Mouse (Mus musculus): ENCODE data around the gene P2ry6. TPM values are rescaled to one million over a fixed set of nuclear protein-coding genes. Genes with fewer than 3 reads are reported as not detected.

P2ry6 gene
- total and polyA plus RNA-seq, 2 experiments from 2014 or later = 2.7 to 4.3 TPM

DNA sequence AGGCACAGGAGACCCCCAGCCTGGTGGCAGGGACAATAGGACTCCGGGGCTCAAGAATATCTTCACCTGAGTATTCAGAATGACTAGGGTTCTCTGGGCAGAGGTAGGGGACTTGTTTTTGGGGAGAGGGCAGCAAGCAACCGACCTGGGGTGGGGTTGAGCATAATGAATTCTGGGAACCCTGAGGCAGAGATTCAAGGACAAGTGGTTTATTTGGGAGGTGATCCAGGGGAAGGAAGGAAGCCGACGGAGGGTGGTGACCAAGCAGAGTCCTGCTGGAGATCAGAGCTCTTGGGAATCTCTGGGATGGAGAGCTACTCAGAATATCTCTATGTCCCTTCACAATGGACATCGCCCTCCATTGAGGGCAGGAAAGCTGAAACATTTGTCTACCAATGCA, 3.7 kb upstream of the P2ry6 start:
- H3K36me3 ChIP-seq (ENCODE audit: insufficient read depth, low read length) = no peaks in the 10 kb centered on the region
- H3K9ac ChIP-seq (replicated peaks; ENCODE audit: low read length, poor library complexity, severe bottlenecking) = no peak overlapping the region
- peaks cover 3% of the 10 kb centered on the region; the same call in 1 of the 2 replicates for H3K4me1 ChIP-seq (ENCODE audit: insufficient read depth, low read length)
- H3K27ac ChIP-seq (ENCODE audit: low read depth, low read length) = no peak overlapping the region
- no peak overlapping the region for H3K4me3 ChIP-seq (ENCODE audit: low read depth, low read length)
- no peak overlapping the region for H3K4me2 ChIP-seq (ENCODE audit: low read depth, low read length, poor library complexity, severe bottlenecking)
- no peak for TF ChIP-seq CTCF (IDR thresholded peaks at IDR 0.05)
- ATAC-seq (ENCODE audit: low FRiP score) (no peak), DNase-seq (ENCODE audit: low spot score) (no peak)
- 91% methylated on average over 5 of the region's 5 CpGs for WGBS
- no peaks in the 10 kb centered on the region for H3K9me3 ChIP-seq (ENCODE audit: low read length)
- H3K27me3 ChIP-seq (ENCODE audit: insufficient read depth, low read length) = peaks cover 17% of the 10 kb centered on the region; the same call in 1 of the 2 replicates

DNA sequence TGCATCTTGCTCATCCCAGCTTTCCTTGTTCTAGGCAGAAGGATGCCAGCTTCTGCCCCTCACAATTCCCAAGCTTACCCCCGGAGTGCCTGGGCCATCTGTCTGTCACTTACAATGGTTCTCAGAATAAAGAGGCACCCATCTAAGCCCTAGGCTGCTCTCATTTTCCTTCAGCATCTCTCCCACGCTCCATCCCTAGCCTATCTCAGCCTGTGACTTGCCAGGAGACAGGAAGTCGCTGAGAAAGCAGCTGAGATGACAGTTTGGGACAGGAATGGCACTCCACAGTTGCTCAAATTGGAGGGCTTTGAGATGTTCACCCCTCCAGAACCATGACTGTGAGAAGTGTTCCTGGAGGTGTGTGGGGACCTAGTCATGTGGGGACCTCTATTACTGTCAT, 1.6 kb downstream of the P2ry6 start:
- H3K4me1 ChIP-seq (ENCODE audit: insufficient read depth, low read length) = peaks cover 3% of the 10 kb centered on the region; the same call in 1 of the 2 replicates
- ATAC-seq (ENCODE audit: low FRiP score) (no peak), DNase-seq (ENCODE audit: low spot score) (no peak)
- no peak for TF ChIP-seq CTCF (IDR thresholded peaks at IDR 0.05)
- no peak overlapping the region for H3K27ac ChIP-seq (ENCODE audit: low read depth, low read length)
- WGBS = 49% methylated on average over 3 of the region's 3 CpGs
- H3K27me3 ChIP-seq (ENCODE audit: insufficient read depth, low read length) = peaks cover 17% of the 10 kb centered on the region; the same call in 1 of the 2 replicates
- H3K9me3 ChIP-seq (ENCODE audit: low read length) = no peaks in the 10 kb centered on the region
- H3K4me2 ChIP-seq (ENCODE audit: low read depth, low read length, poor library complexity, severe bottlenecking) = no peak overlapping the region
- no peak overlapping the region for H3K9ac ChIP-seq (replicated peaks; ENCODE audit: low read length, poor library complexity, severe bottlenecking)
- H3K36me3 ChIP-seq (ENCODE audit: insufficient read depth, low read length) = no peaks in the 10 kb centered on the region
- no peak overlapping the region for H3K4me3 ChIP-seq (ENCODE audit: low read depth, low read length)

DNA sequence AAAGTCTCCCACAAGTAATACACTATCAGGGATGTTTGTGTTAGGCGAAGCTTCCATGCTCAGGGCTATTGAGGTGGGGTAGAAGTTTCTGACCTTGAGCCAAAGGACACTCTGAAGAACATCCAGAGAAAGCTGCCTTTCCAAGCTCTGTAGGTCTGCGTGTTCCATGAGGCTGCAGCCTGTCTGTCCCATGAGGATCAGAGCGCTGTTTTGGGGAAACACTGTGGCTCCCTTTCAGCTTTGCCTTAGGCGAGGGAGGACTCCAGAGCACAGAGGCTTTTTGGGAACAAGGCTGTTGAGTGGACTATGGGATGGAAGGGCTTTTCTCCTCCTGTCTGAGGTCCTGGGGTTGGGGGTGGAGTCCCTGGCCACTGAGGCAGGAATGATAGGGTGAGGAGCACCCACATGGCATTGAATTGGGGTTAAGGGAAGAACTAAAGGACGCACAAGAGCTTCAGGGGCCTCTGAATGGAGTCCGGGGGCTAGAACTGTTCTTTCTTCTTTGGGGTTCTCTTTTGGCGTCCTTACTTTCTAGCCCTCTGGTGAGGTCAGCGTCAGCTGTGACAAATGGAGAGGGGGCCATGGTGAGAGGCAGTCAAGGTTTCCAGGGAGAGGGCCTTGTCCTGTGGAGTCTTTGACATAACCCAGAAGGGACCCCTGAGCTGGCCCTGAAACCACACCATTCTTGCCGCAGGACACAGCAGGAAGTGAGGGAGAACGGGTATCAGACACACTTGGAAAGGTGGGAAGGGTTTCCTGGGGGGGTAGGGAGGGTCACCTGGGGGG, 5.4 kb downstream of the P2ry6 start:
- no peaks in the 10 kb centered on the region for H3K9me3 ChIP-seq (ENCODE audit: low read length)
- no peaks in the 10 kb centered on the region for H3K4me1 ChIP-seq (ENCODE audit: insufficient read depth, low read length)
- no peak overlapping the region for H3K27ac ChIP-seq (ENCODE audit: low read depth, low read length)
- WGBS = 79% methylated on average over 10 of the region's 10 CpGs
- DNase-seq (ENCODE audit: low spot score) (no peak), ATAC-seq (ENCODE audit: low FRiP score) (no peak)
- H3K36me3 ChIP-seq (ENCODE audit: insufficient read depth, low read length) = no peaks in the 10 kb centered on the region
- no peak overlapping the region for H3K9ac ChIP-seq (replicated peaks; ENCODE audit: low read length, poor library complexity, severe bottlenecking)
- H3K4me2 ChIP-seq (ENCODE audit: low read depth, low read length, poor library complexity, severe bottlenecking) = no peak overlapping the region
- no peak overlapping the region for H3K4me3 ChIP-seq (ENCODE audit: low read depth, low read length)
- TF ChIP-seq CTCF (IDR thresholded peaks at IDR 0.05) = no peak
- H3K27me3 ChIP-seq (ENCODE audit: insufficient read depth, low read length) = peaks cover 5% of the 10 kb centered on the region; the same call in 1 of the 2 replicates

DNA sequence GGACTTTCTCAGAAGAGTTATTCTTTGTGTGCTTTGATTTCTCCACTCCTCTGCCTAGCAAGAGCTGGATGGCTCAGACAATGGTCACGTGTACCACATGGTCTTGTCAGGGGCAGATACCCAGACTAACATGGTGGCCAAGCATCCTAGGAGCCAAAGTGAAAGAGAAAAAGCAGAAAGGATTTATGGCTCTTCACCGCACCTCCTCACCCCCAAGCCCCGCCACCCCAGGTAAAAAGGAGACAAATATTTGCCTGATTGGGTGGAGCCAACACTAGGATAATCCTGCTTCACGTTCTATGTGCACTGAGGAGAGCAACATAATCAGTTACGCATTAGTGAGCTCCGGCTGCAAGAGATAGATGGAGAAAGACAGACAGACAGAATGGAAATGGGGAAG, 6.1 kb downstream of the P2ry6 start:
- Histone ChIP-seq H3K9ac (replicated peaks; ENCODE audit: low read length, poor library complexity, severe bottlenecking) (no peak overlapping the region), H3K27ac (ENCODE audit: low read depth, low read length) (no peak overlapping the region), H3K4me2 (ENCODE audit: low read depth, low read length, poor library complexity, severe bottlenecking) (no peak overlapping the region), H3K4me3 (ENCODE audit: low read depth, low read length) (no peak overlapping the region), H3K9me3 (ENCODE audit: low read length) (no peaks in the 10 kb centered on the region), H3K27me3 (ENCODE audit: insufficient read depth, low read length) (no peaks in the 10 kb centered on the region), H3K4me1 (ENCODE audit: insufficient read depth, low read length) (no peaks in the 10 kb centered on the region), H3K36me3 (ENCODE audit: insufficient read depth, low read length) (no peaks in the 10 kb centered on the region)
- 74% methylated on average over 6 of the region's 6 CpGs for WGBS
- no peak for TF ChIP-seq CTCF (IDR thresholded peaks at IDR 0.05)
- no peak for DNase-seq (ENCODE audit: low spot score)
- no peak for ATAC-seq (ENCODE audit: low FRiP score)

DNA sequence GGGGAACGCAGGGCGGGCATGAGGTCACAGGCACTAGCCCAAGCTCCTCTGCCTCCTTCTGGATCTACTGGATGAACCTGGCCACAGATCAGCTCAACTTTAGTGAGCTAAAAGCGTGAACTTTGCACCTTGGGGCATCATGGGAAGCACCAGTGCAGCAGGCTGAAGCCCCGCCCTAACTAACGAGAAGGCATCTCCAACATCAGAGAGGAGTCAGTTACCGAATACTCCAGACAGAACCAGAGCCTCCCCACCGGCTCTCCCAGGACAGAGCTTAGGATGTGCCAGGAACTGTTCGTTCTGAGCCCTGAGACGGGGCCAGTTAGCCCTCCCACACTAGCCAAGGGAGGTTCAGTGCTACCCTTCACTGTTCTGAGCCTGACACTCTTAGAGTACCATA, 6.6 kb downstream of the P2ry6 start:
- no peak overlapping the region for H3K27ac ChIP-seq (ENCODE audit: low read depth, low read length)
- H3K4me1 ChIP-seq (ENCODE audit: insufficient read depth, low read length) = no peaks in the 10 kb centered on the region
- no peak overlapping the region for H3K9ac ChIP-seq (replicated peaks; ENCODE audit: low read length, poor library complexity, severe bottlenecking)
- no peaks in the 10 kb centered on the region for H3K27me3 ChIP-seq (ENCODE audit: insufficient read depth, low read length)
- H3K36me3 ChIP-seq (ENCODE audit: insufficient read depth, low read length) = no peaks in the 10 kb centered on the region
- WGBS = 85% methylated on average over 9 of the region's 9 CpGs
- no peak overlapping the region for H3K4me2 ChIP-seq (ENCODE audit: low read depth, low read length, poor library complexity, severe bottlenecking)
- no peaks in the 10 kb centered on the region for H3K9me3 ChIP-seq (ENCODE audit: low read length)
- ATAC-seq (ENCODE audit: low FRiP score) (no peak), DNase-seq (ENCODE audit: low spot score) (no peak)
- no peak overlapping the region for H3K4me3 ChIP-seq (ENCODE audit: low read depth, low read length)
- TF ChIP-seq CTCF (IDR thresholded peaks at IDR 0.05) = no peak

DNA sequence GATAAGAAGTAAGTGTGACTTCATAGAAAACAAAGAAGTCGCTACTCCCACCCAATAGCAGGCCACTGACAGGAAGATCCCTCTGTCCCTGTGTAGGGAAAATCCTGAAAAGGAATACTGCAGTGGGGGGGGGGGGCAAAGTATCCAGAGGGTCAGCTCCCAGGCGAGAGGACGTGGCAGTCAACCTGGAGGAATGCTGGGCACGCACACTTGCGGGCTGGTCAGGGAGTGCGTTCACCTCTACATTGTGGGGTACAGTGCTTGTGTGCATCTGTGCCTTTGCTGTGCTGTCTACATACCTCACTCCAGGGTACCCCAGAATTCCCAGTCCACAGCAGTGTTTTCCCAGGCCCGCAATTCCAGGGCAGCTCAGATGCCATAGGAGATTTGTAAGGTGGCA, 8.4 kb downstream of the P2ry6 start:
- Histone ChIP-seq H3K9ac (replicated peaks; ENCODE audit: low read length, poor library complexity, severe bottlenecking) (no peak overlapping the region), H3K4me2 (ENCODE audit: low read depth, low read length, poor library complexity, severe bottlenecking) (no peak overlapping the region), H3K27ac (ENCODE audit: low read depth, low read length) (no peak overlapping the region), H3K4me1 (ENCODE audit: insufficient read depth, low read length) (no peaks in the 10 kb centered on the region), H3K9me3 (ENCODE audit: low read length) (no peaks in the 10 kb centered on the region), H3K27me3 (ENCODE audit: insufficient read depth, low read length) (no peaks in the 10 kb centered on the region), H3K36me3 (ENCODE audit: insufficient read depth, low read length) (no peaks in the 10 kb centered on the region), H3K4me3 (ENCODE audit: low read depth, low read length) (no peak overlapping the region)
- DNase-seq (ENCODE audit: low spot score) = no peak
- 79% methylated on average over 7 of the region's 7 CpGs for WGBS
- ATAC-seq (ENCODE audit: low FRiP score) = no peak
- TF ChIP-seq CTCF (IDR thresholded peaks at IDR 0.05) = no peak
